Mouse (Mus musculus) yolk sac, embryonic 10.5 days (tissue): ENCODE measurements around the gene Sec11a.
"Not testable (repeated sequence)": the region's sequence is repeated elsewhere in the genome, so short reads cannot be mapped to it uniquely, and the experiment has no call there.

Source experiments
- DNase-seq: peaks from one replicate; pipeline ENCODE4 v3.0.0-alpha.2; 2017; ENCODE audit warnings: low spot score

Sec11a gene

GRCm38 (mm10) chr7:80956891-80957290 is 9.3 kb upstream of the Sec11a start:
- no peak for DNase-seq

GRCm38 (mm10) chr7:80954251-80954650 is 6.7 kb upstream of the Sec11a start:
- DNase-seq: no peak

- peak; percentile 67 for DNase-seq
These were observed 4.6 kb upstream of the Sec11a start for GRCm38 (mm10) chr7:80952140-80952539.

GRCm38 (mm10) chr7:80951461-80951860 is 3.9 kb upstream of the Sec11a start:
- peak; percentile 45 for DNase-seq

GRCm38 (mm10) chr7:80939808-80940207 is 7.8 kb downstream of the Sec11a start:
- no peak for DNase-seq

- not testable (repeated sequence) for DNase-seq
These were observed 10.3 kb downstream of the Sec11a start for GRCm38 (mm10) chr7:80937304-80937666.

GRCm38 (mm10) chr7:80936617-80937303 is 10.8 kb downstream of the Sec11a start:
- DNase-seq: not testable (repeated sequence)

GRCm38 (mm10) chr7:80935834-80936233 is 11.7 kb downstream of the Sec11a start:
- DNase-seq: no peak

GRCm38 (mm10) chr7:80932777-80933176 is 14.8 kb downstream of the Sec11a start:
- DNase-seq: no peak

- no peak for DNase-seq
These were observed 15.9 kb downstream of the Sec11a start for GRCm38 (mm10) chr7:80931618-80932207.

GRCm38 (mm10) chr7:80923165-80923564 is 24.4 kb downstream of the Sec11a start:
- no peak for DNase-seq

- DNase-seq: no peak
These were observed 28.0 kb downstream of the Sec11a start for GRCm38 (mm10) chr7:80919647-80920008.

GRCm38 (mm10) chr7:80918982-80919646 is 28.5 kb downstream of the Sec11a start:
- no peak for DNase-seq

- DNase-seq: no peak
These were observed 29.6 kb downstream of the Sec11a start for GRCm38 (mm10) chr7:80917916-80918465.

- no peak for DNase-seq
These were observed 35.1 kb downstream of the Sec11a start for GRCm38 (mm10) chr7:80912496-80912895.

- DNase-seq: no peak
These were observed 36.5 kb downstream of the Sec11a start for GRCm38 (mm10) chr7:80911053-80911452.

GRCm38 (mm10) chr7:80904921-80905515 is 42.6 kb downstream of the Sec11a start, which contains the start of gene Nmb:
Nmb (minus strand) TSS chr7:80905076.
- peak; percentile 53 for DNase-seq

GRCm38 (mm10) chr7:80903625-80904422 is 43.8 kb downstream of the Sec11a start:
- no peak for DNase-seq

GRCm38 (mm10) chr7:80901541-80902274 is 45.9 kb downstream of the Sec11a start:
- DNase-seq: no peak

- peak; percentile 92 for DNase-seq
These were observed 46.6 kb downstream of the Sec11a start, which contains the start of gene Wdr73 for GRCm38 (mm10) chr7:80900944-80901501. Wdr73 (minus strand) TSS chr7:80901269.

- no peak for DNase-seq
These were observed 49.9 kb downstream of the Sec11a start for GRCm38 (mm10) chr7:80897721-80898120.
